Mouse (Mus musculus): ENCODE data around the gene Clic4.
"Not testable (repeated sequence)": the region's sequence is repeated elsewhere in the genome, so short reads cannot be mapped to it uniquely, and the experiment has no call there.

The Clic4 gene

DNA sequence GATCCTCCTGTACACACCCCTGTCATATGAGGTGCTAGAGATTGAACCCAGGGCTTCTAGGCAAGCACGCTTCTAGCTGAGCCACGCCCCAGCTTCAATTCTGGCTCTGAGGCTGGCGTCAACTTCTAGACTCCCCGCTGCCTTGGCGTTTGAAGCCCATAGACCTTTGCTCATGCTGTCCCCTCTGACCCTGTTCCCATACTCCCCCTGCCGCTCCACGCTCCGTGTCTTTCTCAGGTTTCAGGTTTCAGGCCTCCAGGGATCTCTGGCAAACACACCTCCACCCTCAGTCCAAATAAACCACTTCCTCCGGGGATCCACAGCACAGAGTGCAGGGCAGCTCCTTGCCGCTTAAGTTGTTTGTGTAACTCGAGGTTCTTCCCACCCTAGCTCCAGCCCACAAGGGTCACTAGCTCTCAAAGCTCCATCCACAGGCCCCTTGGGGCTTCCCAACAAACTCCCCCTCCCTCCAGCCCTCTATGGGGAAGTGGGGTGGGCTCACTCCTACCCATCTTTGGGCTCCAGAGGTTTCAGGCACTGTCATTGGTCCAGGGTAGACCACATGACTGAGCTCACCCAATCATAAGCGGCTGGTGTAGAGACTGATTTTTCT, 20.0 kb upstream of the Clic4 start:
- no peak for DNase-seq (ENCODE audit: low read depth, low spot score)

DNA sequence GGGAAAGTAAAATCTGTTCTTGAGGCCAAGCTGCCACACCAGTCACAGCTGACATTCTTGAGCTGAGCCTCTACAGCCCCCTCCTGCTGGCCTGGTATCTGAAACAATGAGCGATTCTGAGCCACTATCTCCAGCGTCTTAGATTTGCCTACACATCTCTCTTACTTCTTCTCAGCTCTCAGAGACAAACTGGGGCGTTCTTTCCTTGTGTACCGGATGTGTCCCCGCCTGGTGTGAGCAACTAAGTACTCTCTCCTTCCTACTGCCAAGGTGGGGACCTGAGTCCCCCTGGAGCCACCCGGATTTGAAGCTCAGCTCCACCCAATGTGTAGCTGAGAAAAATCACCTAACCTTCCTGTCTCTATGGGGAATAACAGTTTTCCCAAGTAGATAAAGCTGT, 19.2 kb upstream of the Clic4 start:
- DNase-seq (ENCODE audit: low read depth, low spot score): no peak

DNA sequence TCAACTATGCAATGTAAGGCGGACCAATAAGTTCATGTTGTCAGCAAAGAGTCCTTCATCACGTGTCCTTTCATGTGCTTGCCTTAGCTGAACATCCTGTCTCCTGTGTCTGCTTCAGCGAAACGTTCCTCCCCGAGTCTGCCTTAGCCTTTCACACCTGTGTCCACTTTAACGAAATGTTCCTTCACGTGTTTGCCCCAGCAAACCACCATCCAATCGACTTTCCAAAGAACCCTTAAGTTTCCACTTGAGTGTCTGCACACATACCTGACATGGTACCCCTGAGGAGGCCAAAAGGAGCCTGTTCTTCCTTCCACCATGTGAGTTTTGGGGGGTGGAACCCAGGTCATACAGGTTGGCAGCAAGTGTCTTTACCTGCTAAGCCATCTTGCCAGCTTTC, 18.6 kb upstream of the Clic4 start:
- no peak for DNase-seq (ENCODE audit: low read depth, low spot score)

DNA sequence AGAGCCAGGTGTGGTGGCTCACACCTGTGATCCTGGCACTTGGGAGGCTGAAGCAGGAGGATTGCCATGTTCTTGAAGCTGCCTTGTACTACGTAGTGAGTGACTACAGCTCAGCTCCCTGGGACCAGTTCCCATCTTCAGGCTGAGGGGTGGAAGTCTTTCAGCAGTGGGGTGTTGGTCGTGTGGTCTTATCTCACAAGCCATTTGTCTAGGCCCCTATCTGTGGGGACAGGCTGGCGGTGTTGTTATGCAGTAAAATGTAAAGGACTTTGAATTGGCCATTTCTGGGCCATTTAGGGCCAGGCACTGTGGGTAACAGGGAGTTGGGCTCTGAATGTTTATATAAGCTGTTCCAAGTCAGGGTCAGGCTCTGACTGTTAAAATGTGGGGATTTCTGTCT, 15.4 kb upstream of the Clic4 start:
- DNase-seq (ENCODE audit: low read depth, low spot score): no peak

DNA sequence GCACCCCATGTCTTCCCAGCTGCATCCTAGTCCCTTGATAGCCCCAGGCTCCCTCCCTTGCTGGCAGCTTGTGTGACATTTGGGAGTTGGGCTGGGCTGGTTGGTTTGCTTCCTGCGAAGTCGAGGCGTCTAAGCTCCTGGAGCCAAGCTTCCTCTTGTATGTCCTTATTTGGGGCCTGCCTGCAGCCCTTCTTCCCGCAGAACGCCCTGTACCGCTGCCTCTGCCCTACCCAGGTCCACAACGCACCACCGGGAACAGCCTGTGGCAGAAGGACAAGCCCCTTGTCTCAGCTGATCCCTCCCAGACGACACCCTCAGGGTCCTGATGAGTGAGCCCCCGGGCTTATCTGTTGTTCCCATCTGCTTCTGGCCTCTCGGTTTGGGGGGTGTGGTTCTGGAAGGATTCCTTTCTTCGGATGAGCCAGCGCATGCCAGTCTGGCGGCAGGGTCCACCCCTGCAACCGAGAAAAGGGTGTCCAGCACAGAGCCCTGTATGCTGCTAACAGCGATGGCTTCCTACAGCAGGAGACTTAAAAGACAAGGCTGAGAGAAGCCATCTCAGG, 14.3 kb upstream of the Clic4 start:
- no peak for DNase-seq (ENCODE audit: low read depth, low spot score)

DNA sequence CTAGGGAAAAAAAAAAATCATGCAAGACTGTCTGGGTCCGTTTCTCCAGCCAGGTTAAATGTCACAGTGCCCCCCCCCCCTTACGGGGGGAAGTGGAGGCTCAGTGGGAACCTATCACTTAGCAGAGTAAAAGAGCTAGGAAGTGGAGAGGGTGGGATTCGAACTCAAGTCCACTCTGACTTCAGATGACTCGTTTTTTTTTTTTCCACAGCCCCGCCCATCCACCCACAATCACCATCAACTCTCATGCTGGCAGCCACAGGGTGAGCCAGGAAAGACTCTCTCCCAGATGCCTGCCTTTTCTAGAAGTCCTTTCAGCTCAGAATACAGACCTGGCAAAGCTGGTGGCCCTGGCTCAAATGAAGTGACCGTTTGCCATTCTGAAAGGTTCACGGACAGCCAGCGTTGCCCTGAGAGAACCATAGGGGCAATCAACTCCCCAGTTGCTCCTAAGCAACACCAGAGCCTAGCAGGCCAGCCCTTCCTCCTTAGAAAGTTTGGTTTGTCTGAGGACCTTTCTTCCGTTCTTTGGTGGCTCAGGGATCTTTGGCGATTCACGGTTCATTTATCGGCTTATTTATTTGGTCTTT, 13.5 kb upstream of the Clic4 start:
- no peak for DNase-seq (ENCODE audit: low read depth, low spot score)

DNA sequence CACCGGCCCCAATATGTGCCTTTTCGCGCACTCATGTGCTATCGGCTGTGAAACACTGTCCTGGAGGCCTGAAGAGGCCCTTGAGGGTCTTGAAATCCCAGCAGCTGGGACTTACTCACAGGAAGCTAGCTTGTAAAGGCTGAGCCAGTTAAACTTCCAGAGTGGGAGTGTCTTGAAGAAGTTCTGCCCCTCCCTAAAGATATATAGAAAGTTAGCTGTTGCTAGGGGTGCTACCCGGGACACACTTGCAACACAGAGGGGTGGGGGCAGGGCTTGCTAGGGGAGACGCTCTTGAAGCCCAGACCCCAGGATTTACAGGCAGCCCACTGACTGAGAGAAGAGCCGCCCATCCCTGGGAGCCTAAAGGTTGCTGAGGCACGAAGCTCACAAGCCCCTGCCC, 12.8 kb upstream of the Clic4 start:
- no peak for DNase-seq (ENCODE audit: low read depth, low spot score)

DNA sequence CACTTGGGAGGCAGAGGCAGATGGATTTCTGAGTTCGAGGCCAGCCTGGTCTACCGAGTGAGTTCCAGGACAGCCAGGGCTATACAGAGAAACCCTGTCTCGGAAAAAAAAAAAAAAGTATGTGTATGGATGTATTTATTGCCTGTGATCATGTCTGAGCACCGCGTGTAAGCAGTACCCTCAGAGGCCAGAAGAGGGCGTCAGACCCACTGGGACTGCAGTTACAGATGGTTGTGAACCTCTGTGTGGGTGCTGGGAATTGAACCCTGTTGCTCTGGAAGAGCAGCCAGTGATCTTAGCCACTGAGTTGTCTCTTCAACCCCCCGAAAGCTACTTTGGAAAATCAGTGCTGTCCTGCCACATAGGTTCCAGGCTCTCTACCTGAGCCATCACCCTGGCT, 11.3 kb upstream of the Clic4 start:
- DNase-seq (ENCODE audit: low read depth, low spot score): no peak

DNA sequence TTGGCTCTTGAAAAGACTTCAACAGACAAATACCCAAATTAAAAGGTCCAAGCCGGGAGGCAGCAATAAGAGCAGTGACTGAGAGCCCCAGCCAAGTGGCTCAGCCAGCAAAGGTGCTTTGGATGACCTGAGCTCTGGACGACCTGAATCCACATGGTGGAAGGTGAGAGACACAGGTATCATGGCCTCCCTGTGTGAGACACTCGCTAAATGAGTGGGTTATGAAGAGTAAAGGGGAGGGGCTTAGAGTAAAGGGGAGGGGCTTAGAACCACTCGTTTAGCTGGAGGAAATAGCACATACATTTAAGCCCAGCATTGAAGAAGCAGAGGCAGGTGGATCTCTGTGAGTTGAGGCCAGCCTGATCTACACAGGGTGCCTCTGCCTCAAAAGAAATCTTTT, 10.8 kb upstream of the Clic4 start:
- DNase-seq (ENCODE audit: low read depth, low spot score): no peak

DNA sequence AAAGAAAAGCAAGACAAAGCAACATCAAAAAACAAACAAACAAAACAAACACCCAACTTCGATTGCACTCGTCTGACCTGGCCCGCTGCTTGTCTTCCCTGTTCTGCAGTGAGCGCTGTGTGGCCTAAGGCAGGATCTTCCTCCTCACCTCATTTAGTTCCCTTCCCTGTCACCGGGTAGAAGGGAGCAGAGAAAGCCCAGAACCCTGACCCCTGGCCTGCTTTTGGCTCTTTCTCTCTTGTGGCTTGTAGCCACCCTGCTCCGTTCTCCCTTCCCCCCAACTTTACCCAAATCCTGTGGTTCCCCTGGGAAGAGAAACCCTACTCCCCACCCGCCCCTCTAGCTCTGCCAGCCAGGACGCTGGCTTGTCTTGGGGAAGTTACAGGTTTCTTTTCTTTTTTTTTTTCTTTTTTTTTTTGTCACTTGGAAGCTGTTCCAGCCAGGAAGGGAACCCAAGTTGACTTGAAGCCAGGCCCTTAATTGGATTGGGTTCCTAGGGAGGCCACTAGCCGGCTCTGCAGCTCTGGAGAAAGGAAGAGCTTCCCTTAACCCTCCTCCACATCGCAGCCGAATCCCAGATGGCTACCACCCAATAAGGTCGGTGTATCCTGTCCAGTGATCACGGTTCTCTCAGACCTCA, 10.2 kb upstream of the Clic4 start:
- DNase-seq (ENCODE audit: low read depth, low spot score): no peak

DNA sequence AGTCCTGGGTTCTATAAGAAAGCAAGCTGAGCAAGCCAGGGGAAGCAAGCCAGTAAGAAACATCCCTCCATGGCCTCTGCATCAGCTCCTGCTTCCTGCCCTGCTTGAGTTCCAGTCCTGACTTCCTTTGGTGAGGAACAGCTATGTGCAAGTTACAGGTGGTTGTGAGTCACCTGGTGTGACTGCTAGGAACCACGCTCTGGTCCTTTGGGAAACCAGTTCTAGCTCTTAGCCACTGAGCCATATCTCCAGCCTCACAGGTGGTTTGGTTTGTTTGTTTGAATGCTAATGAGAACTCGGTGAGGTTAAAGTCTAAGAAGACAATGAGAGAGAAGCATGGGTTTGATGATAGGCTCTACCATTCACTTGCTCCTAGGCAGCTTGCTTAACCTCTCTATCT, 7.4 kb upstream of the Clic4 start:
- DNase-seq (ENCODE audit: low read depth, low spot score): not testable (repeated sequence)

DNA sequence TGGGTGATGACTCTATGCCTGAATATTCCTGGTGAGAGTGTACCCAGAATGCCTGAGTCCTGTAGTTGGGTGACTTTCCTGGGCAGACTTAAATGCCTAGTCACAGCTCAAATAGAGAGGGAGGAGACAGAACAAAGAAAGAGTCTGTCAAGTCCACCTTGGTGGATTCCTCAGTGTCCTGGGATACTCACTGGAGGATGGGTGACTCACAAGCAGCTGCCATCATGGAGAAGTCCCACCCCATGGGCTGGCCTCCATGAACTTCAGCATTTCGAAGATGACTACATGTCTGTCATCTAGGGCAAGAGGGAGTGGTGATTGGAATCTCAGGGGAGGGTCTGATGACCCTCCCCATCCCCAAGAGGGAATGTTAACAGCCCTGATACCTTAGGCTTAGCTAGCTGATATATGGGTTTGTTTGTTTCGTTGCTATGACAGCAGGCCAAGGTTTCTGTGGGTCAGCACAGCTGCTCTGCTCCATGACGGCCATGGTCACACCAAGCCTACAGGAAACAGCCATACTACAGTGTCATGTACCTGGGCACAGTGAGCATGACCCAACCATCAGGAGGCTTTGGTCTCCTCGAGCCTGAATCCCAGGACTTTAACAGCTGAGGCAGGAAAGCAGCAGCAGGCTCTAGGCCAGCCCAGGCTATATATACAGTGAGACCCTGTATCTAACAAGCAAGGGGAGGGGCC, 4.2 kb upstream of the Clic4 start:
- DNase-seq (ENCODE audit: low read depth, low spot score): no peak

DNA sequence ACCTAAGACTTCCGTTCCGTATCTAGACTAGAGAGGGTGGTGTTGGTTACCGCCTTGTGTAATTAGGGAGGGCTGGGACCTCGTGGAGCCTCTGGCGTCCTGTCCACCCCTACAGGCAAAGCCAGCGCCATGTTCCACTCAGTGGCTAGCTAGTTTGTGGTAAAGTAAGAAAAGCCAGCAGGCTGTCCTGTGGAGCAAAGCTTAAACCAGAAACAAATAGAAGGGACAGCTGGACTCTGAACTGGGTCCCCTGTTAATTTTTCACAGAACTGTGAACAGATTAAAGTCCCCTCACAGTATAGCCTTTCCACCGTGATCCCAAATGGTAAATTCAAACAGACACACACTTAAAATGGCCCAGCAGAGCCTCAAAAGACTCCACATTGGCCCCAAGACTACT, 2.1 kb upstream of the Clic4 start:
- no peak for DNase-seq (ENCODE audit: low read depth, low spot score)

DNA sequence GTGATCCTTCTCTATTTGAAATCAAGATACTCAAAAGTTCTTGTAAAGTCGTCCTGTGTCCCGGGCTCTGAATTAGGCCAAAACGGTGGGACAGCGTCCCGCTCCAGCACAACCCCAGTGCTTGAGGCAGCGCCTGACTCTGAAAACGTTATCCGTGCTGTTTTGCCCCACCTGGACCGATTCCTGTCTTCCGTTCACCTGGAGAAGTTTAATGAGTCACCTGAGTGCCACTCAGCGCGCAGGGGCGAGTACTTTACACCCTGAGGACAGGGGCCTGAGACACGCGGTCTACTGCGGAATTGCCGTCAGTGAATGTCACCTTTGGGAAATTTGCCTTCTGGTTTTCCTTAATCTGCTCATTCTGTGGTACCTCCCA, 681 bp upstream of the Clic4 start:
- no peak for DNase-seq (ENCODE audit: low read depth, low spot score)

DNA sequence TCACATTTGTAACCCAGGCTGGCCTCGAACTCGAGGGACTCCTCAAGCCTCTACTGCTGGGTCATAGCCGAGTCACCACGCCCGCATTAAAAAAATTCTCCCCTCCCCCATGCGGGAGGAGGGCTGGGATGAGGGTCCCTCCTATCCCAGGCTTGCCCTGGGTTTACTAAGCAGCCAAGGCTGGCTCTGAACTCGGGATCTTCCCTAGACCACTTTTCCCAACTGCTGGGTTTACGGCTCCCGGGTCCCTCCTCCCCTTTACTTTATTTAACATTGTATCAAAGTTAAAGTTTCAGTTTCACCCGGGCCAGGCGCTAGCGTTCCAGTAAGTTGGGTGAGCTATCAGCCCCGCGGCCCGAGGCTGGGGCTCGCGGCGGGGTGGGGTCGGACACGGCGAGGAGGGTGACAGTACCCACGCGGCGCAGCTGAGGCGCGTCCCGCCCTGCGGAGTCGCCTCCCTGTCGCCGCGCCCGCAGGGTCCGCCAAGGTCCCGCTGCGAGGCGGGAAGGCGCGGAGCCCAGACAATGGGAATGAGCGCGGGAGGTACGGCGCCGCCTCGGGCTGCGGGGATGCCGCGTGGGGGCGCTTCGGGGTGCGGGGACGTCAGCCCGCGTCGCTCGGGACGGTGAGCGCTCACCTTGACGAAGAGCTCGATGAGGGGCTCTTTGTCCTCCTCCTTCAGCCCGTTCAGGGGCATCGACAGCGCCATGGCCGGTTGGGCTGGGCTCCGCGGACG, 565 bp downstream of the Clic4 start:
- no peak for DNase-seq (ENCODE audit: low read depth, low spot score)

DNA sequence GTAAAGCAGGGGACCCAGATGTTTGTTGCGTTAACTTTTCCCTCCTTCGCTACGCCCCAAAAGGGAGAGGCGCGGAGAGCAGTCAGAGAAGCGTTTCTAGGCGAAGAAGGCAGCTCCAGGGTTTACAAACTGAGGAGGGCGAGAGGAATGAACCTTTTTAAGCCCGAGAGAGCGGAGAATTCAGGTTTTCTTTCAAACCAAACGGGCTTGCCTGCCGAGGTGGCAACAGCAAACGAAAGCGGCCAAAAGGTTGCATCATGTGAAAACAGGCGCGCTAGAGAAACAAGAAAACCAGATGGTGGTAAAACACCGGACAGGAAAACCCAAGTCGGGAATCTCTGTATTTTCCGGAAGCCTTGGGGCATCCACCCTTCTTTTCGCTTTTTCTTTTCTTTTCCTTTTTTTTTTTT, 1.2 kb downstream of the Clic4 start:
- DNase-seq (ENCODE audit: low read depth, low spot score): no peak

DNA sequence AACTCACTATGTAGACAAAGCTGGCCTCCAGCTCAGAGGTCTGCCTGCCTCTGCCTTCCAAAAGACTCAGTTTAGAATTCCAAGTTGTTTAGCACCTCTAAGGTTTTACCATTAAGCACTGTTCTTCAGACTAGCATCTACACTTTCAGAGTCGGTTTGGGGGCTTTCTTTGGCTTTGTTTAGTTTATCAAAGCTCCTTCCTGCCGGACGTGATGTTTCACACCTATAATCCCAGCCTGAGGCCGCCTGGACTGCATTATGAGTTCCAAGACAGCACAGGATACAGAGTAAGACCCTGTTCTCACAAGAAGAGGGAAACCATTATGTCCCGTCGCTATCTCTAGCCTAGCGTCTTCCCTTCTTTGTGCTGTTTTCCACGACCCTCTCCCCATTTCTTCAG, 2.1 kb downstream of the Clic4 start:
- no peak for DNase-seq (ENCODE audit: low read depth, low spot score)

DNA sequence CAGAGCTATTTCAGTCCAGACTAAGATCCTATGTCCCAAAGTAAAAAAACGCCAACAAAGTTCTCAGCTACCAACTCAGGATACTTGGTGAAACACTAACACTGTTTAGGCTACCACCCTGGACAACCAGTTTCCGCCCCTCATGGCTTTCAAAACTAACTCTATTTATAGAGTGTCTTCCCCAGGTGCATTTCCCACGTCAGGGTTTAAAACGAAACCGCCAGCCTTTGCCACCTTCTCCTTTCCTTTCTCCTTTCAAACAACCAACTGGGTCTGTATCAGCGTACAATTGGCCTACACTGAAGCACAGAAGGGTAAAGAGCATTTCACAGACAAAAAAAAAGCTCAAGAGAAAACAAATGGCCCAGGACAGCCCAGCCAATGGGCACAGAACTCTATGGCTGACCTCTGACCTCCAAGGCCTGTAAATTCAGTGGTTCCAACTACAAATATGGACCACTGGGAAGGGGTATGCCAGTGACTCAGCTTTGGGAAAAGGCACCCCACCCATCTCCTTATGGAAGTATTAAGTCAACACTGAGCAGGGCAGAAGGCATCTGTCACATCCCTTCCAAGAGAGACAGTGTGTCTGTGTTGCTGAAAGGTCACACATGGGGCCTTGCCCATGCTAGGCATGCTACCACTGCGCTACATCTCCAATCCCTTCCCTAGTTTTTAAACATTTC, 2.8 kb downstream of the Clic4 start:
- no peak for DNase-seq (ENCODE audit: low read depth, low spot score)

DNA sequence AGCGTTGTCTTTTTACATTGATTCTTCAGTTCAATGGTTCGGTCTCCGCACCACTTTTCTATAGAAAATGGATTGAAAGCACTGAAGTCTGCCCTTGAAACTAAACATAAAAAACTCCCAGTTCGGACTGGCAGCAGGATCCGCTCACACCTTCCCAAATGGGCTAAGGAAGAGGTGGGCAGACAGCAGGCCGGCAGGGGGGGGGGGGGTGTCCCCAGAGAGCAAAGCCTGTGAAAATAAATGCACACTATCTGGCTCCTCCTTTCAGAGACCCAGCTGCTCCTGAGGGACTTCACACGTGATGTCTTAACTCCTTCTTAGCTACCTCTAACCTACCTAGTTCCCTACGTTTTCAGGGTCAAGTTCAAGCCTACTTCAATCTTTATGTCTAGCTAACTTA, 5.1 kb downstream of the Clic4 start:
- DNase-seq (ENCODE audit: low read depth, low spot score): no peak

DNA sequence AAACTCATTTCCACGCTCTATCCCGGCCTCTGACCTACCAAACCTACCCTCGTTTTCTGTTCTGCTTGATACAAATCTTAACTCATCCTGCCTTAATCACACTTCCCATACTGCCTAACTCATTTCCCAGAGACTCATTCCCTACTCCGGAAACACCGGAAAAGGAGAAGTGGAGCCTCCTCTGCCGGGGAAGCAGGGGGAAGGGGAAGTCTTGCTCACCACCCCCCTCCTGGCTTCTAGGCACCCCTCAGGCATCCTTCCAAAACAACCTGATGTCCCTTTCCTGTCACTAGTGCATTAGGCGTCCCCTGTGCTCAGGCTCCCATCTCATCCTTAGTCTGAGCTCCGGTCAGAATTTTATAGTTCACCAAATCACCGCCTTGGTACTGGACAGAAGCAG, 5.6 kb downstream of the Clic4 start:
- no peak for DNase-seq (ENCODE audit: low read depth, low spot score)

DNA sequence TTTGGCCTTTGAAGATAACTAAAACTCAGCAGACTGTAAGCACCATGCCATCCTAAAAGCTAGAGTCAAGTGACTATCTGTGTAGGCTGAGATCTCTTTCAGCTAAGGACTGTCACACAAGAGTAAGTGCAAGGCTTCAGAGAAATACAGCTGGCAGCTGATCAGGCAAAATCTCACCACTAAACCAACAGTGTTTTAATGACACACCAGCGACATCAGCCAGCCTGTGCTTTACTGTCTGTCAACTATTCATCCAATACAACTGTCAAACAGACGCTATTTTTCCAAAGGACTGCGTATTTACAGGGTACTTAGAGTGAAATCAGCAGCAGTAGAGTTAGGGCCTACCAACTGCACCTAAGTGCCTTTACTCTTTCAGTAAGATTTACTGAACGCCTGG, 12.2 kb downstream of the Clic4 start:
- no peak for DNase-seq (ENCODE audit: low read depth, low spot score)

Measured in WW6 (cell line).